9 mouse cellular contexts compared by ENCODE assay signal in genomic region chr9:14730941-14731541, GRCm38 (mm10). TPM values are rescaled to one million over a fixed set of nuclear protein-coding genes. Genes with fewer than 3 reads are reported as not detected.
A peak's percentile ranks its signal among the peaks of the same experiment; 100 is the strongest.
DNase-seq lines count a peak whose midpoint lies in the region; ATAC-seq and TF ChIP-seq lines count a peak whose summit lies in the region.
"Had no signal": no experiment of that assay in that cellular context is flagged by ENCODE, and none has a peak within 500 bp of the region (broad histone marks: within the 10 kb centered on the region; RNA-seq: fewer than 3 reads in every experiment).

No protein-coding gene starts in this region.

- peak; percentile 79 for ATAC-seq in hindbrain, postnatal 0 days
- ATAC-seq in erythroid progenitor cell, adult 5-6 weeks (replicated peaks; ENCODE audit: low FRiP score, poor library complexity, severe bottlenecking), result no peak

- no peaks in the 10 kb centered on the region for H3K9me3 ChIP-seq in hindbrain, postnatal 0 days (ENCODE audit: low read length)
- H3K9me3 ChIP-seq: megakaryocyte, embryonic 14.5 days had no signal

- no peaks in the 10 kb centered on the region; the same call in 1 of the 2 replicates for H3K27me3 ChIP-seq in hindbrain, postnatal 0 days (ENCODE audit: insufficient read depth, low read length)

- WGBS in hindbrain, postnatal 0 days, result 40% methylated on average over 9 of the region's 9 CpGs

- no peak overlapping the region for H3K27ac ChIP-seq in hindbrain, postnatal 0 days

- no peak overlapping the region for H3K4me2 ChIP-seq in hindbrain, postnatal 0 days (ENCODE audit: low read depth, low read length)

- TF ChIP-seq CTCF in hindbrain, postnatal 0 days (IDR thresholded peaks at IDR 0.05; ENCODE audit: low read depth), result no peak

- H3K36me3 ChIP-seq in hindbrain, postnatal 0 days (ENCODE audit: insufficient read depth, low read length), result no peaks in the 10 kb centered on the region

- no peak overlapping the region for H3K9ac ChIP-seq in hindbrain, postnatal 0 days (replicated peaks; ENCODE audit: low read length)

- DNase-seq in cerebellum, adult 9-11 months, result peak; percentile 9
- DNase-seq in cerebellum, adult 8-10 months, result no peak
- peak; percentile 65 for DNase-seq in embryo, embryonic 10 days (ENCODE audit: low spot score)
- DNase-seq in hindbrain, postnatal 0 days (ENCODE audit: low spot score), result peak; percentile 26
- peak; percentile 45 for DNase-seq in mesoderm, embryonic 11.5 days (ENCODE audit: low read depth, low spot score)
- no peak for DNase-seq in ovary, adult 18-20 months (ENCODE audit: low spot score)
- DNase-seq in yolk sac, embryonic 10.5 days (ENCODE audit: low spot score), result no peak

- H3K4me3 ChIP-seq in hindbrain, postnatal 0 days (ENCODE audit: low read length), result no peak overlapping the region
- H3K4me3 ChIP-seq: megakaryocyte, embryonic 14.5 days had no signal

- no peaks in the 10 kb centered on the region for H3K4me1 ChIP-seq in hindbrain, postnatal 0 days (ENCODE audit: insufficient read depth, low read length)
- H3K4me1 ChIP-seq: megakaryocyte, embryonic 14.5 days had no signal

RNA-seq across cellular contexts. Expression of gene Piwil4, which starts 9.5 kb away (rescaled TPM):
- total RNA-seq in hindbrain, postnatal 0 days (2014; rRNA removed), result 0.36 and 0.42 TPM in 2 replicates
- polyA plus RNA-seq in hindbrain, postnatal 0 days (2015; fragmentation: Nextera tagmentation; extraction: Ambion mirVana), result 0.48 and 0.66 TPM in 2 replicates
- total RNA-seq in erythroid progenitor cell, adult 5-6 weeks (2015; ENCODE audit: low replicate concordance), result not detected in 2 replicates
- not detected in 2 replicates for total RNA-seq in erythroid progenitor cell, adult 5-6 weeks (2017; ENCODE audit: low replicate concordance)

RNA-seq across cellular contexts. Expression of gene Fut4, which starts 21.2 kb away (rescaled TPM):
- total RNA-seq in hindbrain, postnatal 0 days (2014; rRNA removed), result 1.5 and 2.8 TPM in 2 replicates
- polyA plus RNA-seq in hindbrain, postnatal 0 days (2015; fragmentation: Nextera tagmentation; extraction: Ambion mirVana), result 0.53 TPM in 2 replicates
- total RNA-seq in erythroid progenitor cell, adult 5-6 weeks (2015; ENCODE audit: low replicate concordance), result 2.9 TPM in 1 of 2 replicates, not detected in the other
- total RNA-seq in erythroid progenitor cell, adult 5-6 weeks (2017; ENCODE audit: low replicate concordance), result 0.90 and 3.2 TPM in 2 replicates

RNA-seq across cellular contexts. Expression of gene 1700012B09Rik, which starts 39.8 kb away (rescaled TPM):
- total RNA-seq in hindbrain, postnatal 0 days (2014; rRNA removed), result 0.42 and 2.3 TPM in 2 replicates
- 4.0 and 5.0 TPM in 2 replicates for polyA plus RNA-seq in hindbrain, postnatal 0 days (2015; fragmentation: Nextera tagmentation; extraction: Ambion mirVana)
- total RNA-seq in erythroid progenitor cell, adult 5-6 weeks (2015; ENCODE audit: low replicate concordance), result not detected in 2 replicates
- total RNA-seq in erythroid progenitor cell, adult 5-6 weeks (2017; ENCODE audit: low replicate concordance), result not detected in 2 replicates

RNA-seq across cellular contexts. Expression of gene Mre11a, which starts 53.4 kb away (rescaled TPM):
- 6.1 and 6.9 TPM in 2 replicates for total RNA-seq in hindbrain, postnatal 0 days (2014; rRNA removed)
- polyA plus RNA-seq in hindbrain, postnatal 0 days (2015; fragmentation: Nextera tagmentation; extraction: Ambion mirVana), result 8.9 and 9.6 TPM in 2 replicates
- 10.9 and 20.5 TPM in 2 replicates for total RNA-seq in erythroid progenitor cell, adult 5-6 weeks (2015; ENCODE audit: low replicate concordance)
- total RNA-seq in erythroid progenitor cell, adult 5-6 weeks (2017; ENCODE audit: low replicate concordance), result 27.0 and 38.1 TPM in 2 replicates

RNA-seq across cellular contexts. Expression of gene Ankrd49, which starts 53.6 kb away (rescaled TPM):
- 10.8 and 11.8 TPM in 2 replicates for total RNA-seq in hindbrain, postnatal 0 days (2014; rRNA removed)
- polyA plus RNA-seq in hindbrain, postnatal 0 days (2015; fragmentation: Nextera tagmentation; extraction: Ambion mirVana), result 24.5 and 24.8 TPM in 2 replicates
- total RNA-seq in erythroid progenitor cell, adult 5-6 weeks (2015; ENCODE audit: low replicate concordance), result 16.6 and 28.1 TPM in 2 replicates
- total RNA-seq in erythroid progenitor cell, adult 5-6 weeks (2017; ENCODE audit: low replicate concordance), result 12.5 and 23.3 TPM in 2 replicates

Comparison
In these comparisons a context has a peak if more than half of its experiments do, and no peak if none do; other contexts are left out.
1. DNase-seq: peak in cerebellum, adult 9-11 months (single experiment), embryo, embryonic 10 days (single experiment), hindbrain, postnatal 0 days (single experiment) and mesoderm, embryonic 11.5 days (single experiment); none in cerebellum, adult 8-10 months (single experiment), ovary, adult 18-20 months (single experiment) and yolk sac, embryonic 10.5 days (single experiment).